Comparison of ENCODE assay signal across 25 mouse cellular contexts in genomic region chr16:34763959-34764591, GRCm38 (mm10).
"Had no signal": no experiment of that assay in that cellular context is flagged by ENCODE, and none has a peak within 500 bp of the region (broad histone marks: within the 10 kb centered on the region; RNA-seq: fewer than 3 reads in every experiment).

No protein-coding gene starts in this region.

- ATAC-seq: forebrain, postnatal 0 days; hindbrain, postnatal 0 days; intestine, embryonic 16.5 days had no signal

- H3K9ac ChIP-seq: forebrain, postnatal 0 days; heart, embryonic 13.5 days; heart, embryonic 15.5 days; hindbrain, embryonic 13.5 days; hindbrain, embryonic 15.5 days; kidney, embryonic 15.5 days; limb, embryonic 13.5 days had no signal

- H3K27ac ChIP-seq: heart, adult 2 months; heart, embryonic 13.5 days; heart, embryonic 15.5 days; hindbrain, embryonic 13.5 days; hindbrain, embryonic 15.5 days; hindbrain, postnatal 0 days; kidney, embryonic 15.5 days; kidney, postnatal 0 days; limb, embryonic 13.5 days had no signal

- H3K4me3 ChIP-seq: heart, adult 2 months; heart, embryonic 13.5 days; heart, embryonic 15.5 days; hindbrain, embryonic 13.5 days; hindbrain, embryonic 15.5 days; kidney, embryonic 15.5 days; limb, embryonic 13.5 days had no signal

- H3K27me3 ChIP-seq: heart, embryonic 13.5 days; heart, embryonic 15.5 days; hindbrain, embryonic 13.5 days; hindbrain, embryonic 15.5 days; kidney, embryonic 15.5 days; limb, embryonic 13.5 days had no signal

- H3K4me1 ChIP-seq: heart, embryonic 15.5 days; hindbrain, embryonic 13.5 days; hindbrain, embryonic 15.5 days; limb, embryonic 13.5 days had no signal

- H3K9me3 ChIP-seq: heart, embryonic 13.5 days; heart, embryonic 15.5 days; hindbrain, embryonic 15.5 days; kidney, embryonic 15.5 days; limb, embryonic 13.5 days had no signal

- H3K36me3 ChIP-seq: heart, embryonic 13.5 days; heart, embryonic 15.5 days; hindbrain, embryonic 13.5 days; hindbrain, embryonic 15.5 days; kidney, embryonic 15.5 days; limb, embryonic 13.5 days had no signal

- DNase-seq: forebrain, postnatal 0 days; gastrocnemius, postnatal 14 days; gastrocnemius, postnatal 36 days; heart, adult 11 months; heart, adult 2 months; heart, postnatal 14 days; heart, postnatal 36 days; kidney, adult 11 months; kidney, adult 2 months; kidney, adult 9 months; kidney, postnatal 14 days; kidney, postnatal 36 days; layer of hippocampus, adult 9-11 months; layer of hippocampus, postnatal 36 days; left cerebral cortex, postnatal 4 days had no signal

- H3K4me2 ChIP-seq: heart, embryonic 11.5 days; heart, embryonic 13.5 days; heart, embryonic 15.5 days; hindbrain, embryonic 13.5 days; hindbrain, embryonic 15.5 days; kidney, embryonic 15.5 days; limb, embryonic 13.5 days had no signal
